Mouse (Mus musculus): Measurements from ENCODE around the gene Tspear. TPM values are rescaled to one million over a fixed set of nuclear protein-coding genes. Genes with fewer than 3 reads are reported as not detected.
"Not testable (repeated sequence)": the region's sequence is repeated elsewhere in the genome, so short reads cannot be mapped to it uniquely, and the experiment has no call there.

The Tspear gene
- polyA plus RNA-seq, 1 experiment from 2014 or later = 0.43 TPM

DNA sequence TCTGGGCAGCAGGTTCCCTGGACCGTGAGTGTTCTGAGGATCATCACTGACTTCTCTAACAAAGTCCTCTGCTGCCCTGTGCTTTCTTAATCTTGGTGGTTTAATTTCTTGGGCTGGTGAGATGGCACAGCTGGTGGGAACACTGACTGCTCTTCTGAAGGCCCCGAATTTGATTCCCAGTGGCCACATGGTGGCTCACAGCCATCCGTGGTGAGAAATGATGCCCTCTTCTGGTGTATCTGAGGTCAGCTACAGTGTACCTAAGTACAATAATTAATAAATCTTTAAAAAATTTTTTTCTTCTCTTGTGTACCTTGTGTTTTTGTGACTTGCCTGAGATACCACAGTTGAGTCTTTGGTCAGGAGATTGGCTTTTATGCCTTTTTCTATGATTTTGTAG is 65.9 kb downstream of the Tspear start:
- H3K27me3 ChIP-seq (ENCODE audit: insufficient read depth, low read length); H3K4me3 ChIP-seq (replicated peaks; ENCODE audit: low read depth, low read length); H3K9ac ChIP-seq (ENCODE audit: low read depth, low read length); H3K9me3 ChIP-seq (replicated peaks; ENCODE audit: low read length); H3K27ac ChIP-seq; ATAC-seq (replicated peaks; ENCODE audit: low FRiP score, low read depth); H3K4me1 ChIP-seq (replicated peaks; ENCODE audit: insufficient read depth, low read length); DNase-seq (ENCODE audit: low spot score); H3K36me3 ChIP-seq (ENCODE audit: insufficient read depth, low read length); H3K4me2 ChIP-seq (ENCODE audit: low read length): not testable (repeated sequence)
- TF ChIP-seq CTCF (IDR thresholded peaks at IDR 0.05; ENCODE audit: low read depth) = peak; percentile 9; the same call in 1 of the 2 replicates
- 66% methylated on average over 3 of the region's 3 CpGs for WGBS

DNA sequence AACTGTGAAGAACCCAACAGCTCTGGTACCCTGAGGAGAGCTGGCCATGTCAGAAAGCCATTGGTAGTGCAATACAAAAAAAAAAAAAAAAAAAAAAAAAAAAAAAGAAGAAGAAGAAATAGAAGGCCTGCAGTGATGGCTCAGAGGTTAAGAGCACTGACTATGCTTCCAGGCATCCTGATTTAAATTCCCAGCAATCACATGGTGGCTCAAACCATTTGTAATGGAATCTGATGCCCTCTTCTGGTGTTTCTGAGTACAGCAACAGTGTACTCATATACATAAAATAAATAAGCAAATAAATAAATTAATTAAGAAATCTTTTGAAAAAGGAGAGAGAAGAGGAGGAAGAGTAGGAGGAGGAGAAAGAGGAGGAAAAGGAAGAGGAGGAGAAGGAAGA is 67.1 kb downstream of the Tspear start:
- H3K4me3 ChIP-seq (replicated peaks; ENCODE audit: low read depth, low read length) = no peak overlapping the region
- no peaks in the 10 kb centered on the region for H3K36me3 ChIP-seq (ENCODE audit: insufficient read depth, low read length)
- no peak overlapping the region for H3K9ac ChIP-seq (ENCODE audit: low read depth, low read length)
- DNase-seq (ENCODE audit: low spot score) (no peak), ATAC-seq (replicated peaks; ENCODE audit: low FRiP score, low read depth) (no peak)
- H3K9me3 ChIP-seq (replicated peaks; ENCODE audit: low read length) = no peaks in the 10 kb centered on the region
- H3K4me1 ChIP-seq (replicated peaks; ENCODE audit: insufficient read depth, low read length) = no peaks in the 10 kb centered on the region
- H3K4me2 ChIP-seq (ENCODE audit: low read length) = no peak overlapping the region
- H3K27ac ChIP-seq = no peak overlapping the region
- no peaks in the 10 kb centered on the region for H3K27me3 ChIP-seq (ENCODE audit: insufficient read depth, low read length)
- 0 out of 2 replicates have a peak, but pooled peaks have one; percentile 9 for TF ChIP-seq CTCF (IDR thresholded peaks at IDR 0.05; ENCODE audit: low read depth)

DNA sequence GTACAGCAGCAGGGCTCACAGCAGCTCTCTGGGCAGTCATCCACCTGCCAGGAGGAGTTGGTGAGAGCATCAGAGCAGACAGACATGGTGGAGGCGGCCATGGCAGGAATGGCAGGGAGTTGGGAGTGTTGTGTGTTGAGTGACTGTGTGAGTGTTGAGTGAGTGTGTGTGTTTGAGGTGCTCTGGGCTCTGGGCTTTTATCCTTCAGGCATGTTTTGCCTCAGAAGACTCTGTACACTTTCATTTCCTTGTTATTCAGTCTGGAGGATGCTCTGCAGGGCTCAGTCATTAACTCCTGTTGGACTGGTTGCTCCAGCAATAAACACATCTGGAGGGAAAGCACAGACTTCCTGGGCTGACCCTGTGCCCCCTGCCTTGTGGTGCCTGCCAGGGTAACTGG is 73.2 kb downstream of the Tspear start, which contains the start of gene Gm3233:
TSS of gene Gm3233 (minus strand) at position 101 of the 400 bp plus-strand sequence.
- H3K4me2 ChIP-seq (ENCODE audit: low read length); H3K36me3 ChIP-seq (ENCODE audit: insufficient read depth, low read length); H3K27ac ChIP-seq; H3K4me3 ChIP-seq (replicated peaks; ENCODE audit: low read depth, low read length); ATAC-seq (replicated peaks; ENCODE audit: low FRiP score, low read depth); DNase-seq (ENCODE audit: low spot score); H3K9me3 ChIP-seq (replicated peaks; ENCODE audit: low read length); H3K27me3 ChIP-seq (ENCODE audit: insufficient read depth, low read length); H3K4me1 ChIP-seq (replicated peaks; ENCODE audit: insufficient read depth, low read length); H3K9ac ChIP-seq (ENCODE audit: low read depth, low read length): not testable (repeated sequence)
- WGBS = no CpG with 5 or more reads among the region's 1 CpGs

DNA sequence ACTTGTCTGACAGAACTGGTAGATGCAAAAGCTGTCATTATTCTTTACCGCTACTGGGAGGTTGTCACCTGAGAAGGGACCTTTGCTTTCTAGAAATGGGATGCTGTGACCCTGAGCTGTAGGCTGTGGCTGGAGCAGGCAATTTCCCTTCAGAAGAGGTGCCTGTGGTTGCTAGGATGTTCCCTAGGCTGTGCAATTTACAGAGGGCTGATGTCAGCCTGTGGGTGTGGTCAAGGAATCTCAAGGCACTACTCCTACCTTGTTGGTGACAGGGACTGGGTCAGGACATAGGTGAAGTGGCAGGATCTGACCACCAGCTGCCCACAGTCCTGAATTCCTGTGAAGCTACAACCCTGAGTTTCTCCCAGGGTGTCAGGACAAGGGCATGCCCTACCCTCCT is 83.4 kb downstream of the Tspear start:
- WGBS = 55% methylated on average over 1 of the region's 1 CpGs
- H3K9ac ChIP-seq (ENCODE audit: low read depth, low read length) = no peak overlapping the region
- H3K4me1 ChIP-seq (replicated peaks; ENCODE audit: insufficient read depth, low read length) = no peaks in the 10 kb centered on the region
- no peaks in the 10 kb centered on the region for H3K36me3 ChIP-seq (ENCODE audit: insufficient read depth, low read length)
- TF ChIP-seq CTCF (IDR thresholded peaks at IDR 0.05; ENCODE audit: low read depth) = no peak
- no peak overlapping the region for H3K4me3 ChIP-seq (replicated peaks; ENCODE audit: low read depth, low read length)
- no peak overlapping the region for H3K27ac ChIP-seq
- H3K4me2 ChIP-seq (ENCODE audit: low read length) = no peak overlapping the region
- ATAC-seq (replicated peaks; ENCODE audit: low FRiP score, low read depth) (no peak), DNase-seq (ENCODE audit: low spot score) (no peak)
- no peaks in the 10 kb centered on the region for H3K27me3 ChIP-seq (ENCODE audit: insufficient read depth, low read length)
- no peaks in the 10 kb centered on the region for H3K9me3 ChIP-seq (replicated peaks; ENCODE audit: low read length)

DNA sequence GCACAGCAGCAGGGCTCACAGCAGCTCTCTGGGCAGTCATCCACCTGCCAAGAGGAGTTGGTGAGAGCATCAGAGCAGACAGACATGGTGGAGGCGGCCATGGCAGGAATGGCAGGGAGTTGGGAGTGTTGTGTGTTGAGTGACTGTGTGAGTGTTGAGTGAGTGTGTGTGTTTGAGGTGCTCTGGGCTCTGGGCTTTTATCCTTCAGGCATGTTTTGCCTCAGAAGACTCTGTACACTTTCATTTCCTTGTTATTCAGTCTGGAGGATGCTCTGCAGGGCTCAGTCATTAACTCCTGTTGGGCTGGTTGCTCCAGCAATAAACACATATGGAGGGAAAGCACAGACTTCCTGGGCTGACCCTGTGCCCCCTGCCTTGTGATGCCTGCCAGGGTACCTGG is 84.9 kb downstream of the Tspear start, which contains the start of gene Gm3238:
TSS of gene Gm3238 (minus strand) at position 101 of the 400 bp plus-strand sequence.
- ATAC-seq (replicated peaks; ENCODE audit: low FRiP score, low read depth); H3K27ac ChIP-seq; H3K9ac ChIP-seq (ENCODE audit: low read depth, low read length); H3K4me2 ChIP-seq (ENCODE audit: low read length); H3K27me3 ChIP-seq (ENCODE audit: insufficient read depth, low read length); H3K4me1 ChIP-seq (replicated peaks; ENCODE audit: insufficient read depth, low read length); DNase-seq (ENCODE audit: low spot score); H3K9me3 ChIP-seq (replicated peaks; ENCODE audit: low read length); H3K36me3 ChIP-seq (ENCODE audit: insufficient read depth, low read length); H3K4me3 ChIP-seq (replicated peaks; ENCODE audit: low read depth, low read length): not testable (repeated sequence)
- 60% methylated on average over 1 of the region's 1 CpGs for WGBS

DNA sequence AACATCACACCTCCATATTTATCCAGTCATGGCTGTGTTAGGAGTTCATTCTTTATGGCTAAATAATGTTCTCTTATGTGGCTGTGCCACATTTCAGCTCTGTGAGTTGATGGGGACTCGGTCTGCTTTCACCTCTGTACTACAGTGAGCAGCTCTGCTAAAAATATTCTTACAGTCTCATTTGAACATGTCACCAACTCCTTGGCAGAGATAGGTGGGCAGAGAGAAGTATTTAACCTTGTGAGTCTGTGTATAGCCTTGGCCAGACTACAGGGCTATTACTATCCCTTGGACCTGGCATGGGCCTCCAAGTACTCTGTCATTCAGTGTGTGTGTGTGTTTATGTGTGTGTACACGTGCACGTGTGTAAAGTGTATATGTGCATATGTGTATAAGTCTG is 85.8 kb downstream of the Tspear start:
- H3K9me3 ChIP-seq (replicated peaks; ENCODE audit: low read length); H3K27me3 ChIP-seq (ENCODE audit: insufficient read depth, low read length); H3K36me3 ChIP-seq (ENCODE audit: insufficient read depth, low read length); H3K4me1 ChIP-seq (replicated peaks; ENCODE audit: insufficient read depth, low read length); DNase-seq (ENCODE audit: low spot score); H3K4me2 ChIP-seq (ENCODE audit: low read length); ATAC-seq (replicated peaks; ENCODE audit: low FRiP score, low read depth); H3K9ac ChIP-seq (ENCODE audit: low read depth, low read length); H3K27ac ChIP-seq; H3K4me3 ChIP-seq (replicated peaks; ENCODE audit: low read depth, low read length): not testable (repeated sequence)
- WGBS = 90% methylated on average over 2 of the region's 3 CpGs

DNA sequence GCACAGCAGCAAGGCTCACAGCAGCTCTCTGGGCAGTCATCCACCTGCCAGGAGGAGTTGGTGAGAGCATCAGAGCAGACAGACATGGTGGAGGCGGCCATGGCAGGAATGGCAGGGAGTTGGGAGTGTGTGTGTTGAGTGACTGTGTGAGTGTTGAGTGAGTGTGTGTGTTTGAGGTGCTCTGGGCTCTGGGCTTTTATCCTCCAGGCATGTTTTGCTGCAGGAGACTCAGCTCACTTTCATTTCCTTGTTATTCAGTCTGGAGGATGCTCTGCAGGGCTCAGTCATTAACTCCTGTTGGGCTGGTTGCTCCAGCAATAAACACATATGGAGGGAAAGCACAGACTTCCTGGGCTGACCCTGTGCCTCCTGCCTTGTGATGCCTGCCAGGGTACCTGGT is 90.5 kb downstream of the Tspear start, which contains the start of gene Gm7138:
TSS of gene Gm7138 (minus strand) at position 101 of the 400 bp plus-strand sequence.
- not testable (repeated sequence) for H3K9me3 ChIP-seq (replicated peaks; ENCODE audit: low read length); H3K27me3 ChIP-seq (ENCODE audit: insufficient read depth, low read length); ATAC-seq (replicated peaks; ENCODE audit: low FRiP score, low read depth); H3K4me1 ChIP-seq (replicated peaks; ENCODE audit: insufficient read depth, low read length); H3K4me2 ChIP-seq (ENCODE audit: low read length); H3K9ac ChIP-seq (ENCODE audit: low read depth, low read length); DNase-seq (ENCODE audit: low spot score); H3K36me3 ChIP-seq (ENCODE audit: insufficient read depth, low read length); H3K27ac ChIP-seq; H3K4me3 ChIP-seq (replicated peaks; ENCODE audit: low read depth, low read length)
- WGBS = 75% methylated on average over 1 of the region's 1 CpGs

DNA sequence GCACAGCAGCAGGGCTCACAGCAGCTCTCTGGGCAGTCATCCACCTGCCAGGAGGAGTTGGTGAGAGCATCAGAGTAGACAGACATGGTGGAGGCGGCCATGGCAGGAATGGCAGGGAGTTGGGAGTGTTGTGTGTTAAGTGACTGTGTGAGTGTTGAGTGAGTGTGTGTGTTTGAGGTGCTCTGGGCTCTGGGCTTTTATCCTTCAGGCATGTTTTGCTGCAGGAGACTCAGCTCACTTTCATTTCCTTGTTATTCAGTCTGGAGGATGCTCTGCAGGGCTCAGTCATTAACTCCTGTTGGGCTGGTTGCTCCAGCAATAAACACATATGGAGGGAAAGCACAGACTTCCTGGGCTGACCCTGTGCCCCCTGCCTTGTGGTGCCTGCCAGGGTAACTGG is 96.1 kb downstream of the Tspear start, which contains the start of gene Gm3250:
TSS of gene Gm3250 (minus strand) at position 101 of the 400 bp plus-strand sequence.
- not testable (repeated sequence) for H3K27ac ChIP-seq; H3K9ac ChIP-seq (ENCODE audit: low read depth, low read length); ATAC-seq (replicated peaks; ENCODE audit: low FRiP score, low read depth); H3K4me2 ChIP-seq (ENCODE audit: low read length); H3K36me3 ChIP-seq (ENCODE audit: insufficient read depth, low read length); H3K4me1 ChIP-seq (replicated peaks; ENCODE audit: insufficient read depth, low read length); H3K9me3 ChIP-seq (replicated peaks; ENCODE audit: low read length); H3K4me3 ChIP-seq (replicated peaks; ENCODE audit: low read depth, low read length); H3K27me3 ChIP-seq (ENCODE audit: insufficient read depth, low read length); DNase-seq (ENCODE audit: low spot score)
- WGBS = 100% methylated on average over 1 of the region's 1 CpGs

DNA sequence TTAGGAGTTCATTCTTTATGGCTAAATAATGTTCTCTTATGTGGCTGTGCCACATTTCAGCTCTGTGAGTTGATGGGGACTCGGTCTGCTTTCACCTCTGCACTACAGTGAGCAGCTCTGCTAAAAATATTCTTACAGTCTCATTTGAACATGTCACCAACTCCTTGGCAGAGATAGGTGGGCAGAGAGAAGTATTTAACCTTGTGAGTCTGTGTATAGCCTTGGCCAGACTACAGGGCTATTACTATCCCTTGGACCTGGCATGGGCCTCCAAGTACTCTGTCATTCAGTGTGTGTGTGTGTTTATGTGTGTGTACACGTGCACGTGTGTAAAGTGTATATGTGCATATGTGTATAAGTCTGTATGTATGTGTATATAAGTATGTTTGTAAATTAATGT is 97.0 kb downstream of the Tspear start:
- not testable (repeated sequence) for H3K9ac ChIP-seq (ENCODE audit: low read depth, low read length); H3K27me3 ChIP-seq (ENCODE audit: insufficient read depth, low read length); H3K4me1 ChIP-seq (replicated peaks; ENCODE audit: insufficient read depth, low read length); H3K4me3 ChIP-seq (replicated peaks; ENCODE audit: low read depth, low read length); H3K4me2 ChIP-seq (ENCODE audit: low read length); DNase-seq (ENCODE audit: low spot score); H3K27ac ChIP-seq; H3K36me3 ChIP-seq (ENCODE audit: insufficient read depth, low read length); H3K9me3 ChIP-seq (replicated peaks; ENCODE audit: low read length); ATAC-seq (replicated peaks; ENCODE audit: low FRiP score, low read depth)
- WGBS = 75% methylated on average over 1 of the region's 3 CpGs

DNA sequence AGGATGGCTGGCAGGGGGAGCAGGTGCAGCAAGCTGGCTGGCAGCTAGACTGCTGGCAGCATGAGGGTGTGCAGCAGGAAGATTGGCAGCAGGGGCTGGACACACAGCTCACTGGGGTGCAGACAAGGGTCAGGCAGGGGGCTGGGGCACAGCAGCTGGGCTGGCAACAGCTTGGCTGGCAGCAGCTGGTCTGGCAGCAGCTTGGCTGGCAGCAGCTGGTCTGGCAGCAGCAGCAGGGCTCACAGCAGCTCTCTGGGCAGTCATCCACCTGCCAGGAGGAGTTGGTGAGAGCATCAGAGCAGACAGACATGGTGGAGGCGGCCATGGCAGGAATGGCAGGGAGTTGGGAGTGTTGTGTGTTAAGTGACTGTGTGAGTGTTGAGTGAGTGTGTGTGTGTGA is 101.5 kb downstream of the Tspear start, which contains the start of gene Gm7137:
TSS of gene Gm7137 (minus strand) at position 325 of the 400 bp plus-strand sequence.
- not testable (repeated sequence) for H3K4me3 ChIP-seq (replicated peaks; ENCODE audit: low read depth, low read length); H3K9ac ChIP-seq (ENCODE audit: low read depth, low read length); H3K4me1 ChIP-seq (replicated peaks; ENCODE audit: insufficient read depth, low read length); H3K36me3 ChIP-seq (ENCODE audit: insufficient read depth, low read length); ATAC-seq (replicated peaks; ENCODE audit: low FRiP score, low read depth); H3K27ac ChIP-seq; H3K4me2 ChIP-seq (ENCODE audit: low read length); H3K9me3 ChIP-seq (replicated peaks; ENCODE audit: low read length); H3K27me3 ChIP-seq (ENCODE audit: insufficient read depth, low read length); DNase-seq (ENCODE audit: low spot score)
- WGBS = no CpG with 5 or more reads among the region's 1 CpGs

Data from kidney, postnatal 0 days (tissue).